Mouse (Mus musculus) naive thymus-derived CD4-positive, alpha-beta T cell, adult 2 months (primary cell): ENCODE results near the gene Rrad.
"Not testable (repeated sequence)": the region's sequence is repeated elsewhere in the genome, so short reads cannot be mapped to it uniquely, and the experiment has no call there.

ENCODE experiments used
- DNase-seq: peaks from one replicate; pipeline ENCODE4 v3.0.0-alpha.2; 2011; ENCODE audit warnings: low read depth

Gene Rrad

DNA sequence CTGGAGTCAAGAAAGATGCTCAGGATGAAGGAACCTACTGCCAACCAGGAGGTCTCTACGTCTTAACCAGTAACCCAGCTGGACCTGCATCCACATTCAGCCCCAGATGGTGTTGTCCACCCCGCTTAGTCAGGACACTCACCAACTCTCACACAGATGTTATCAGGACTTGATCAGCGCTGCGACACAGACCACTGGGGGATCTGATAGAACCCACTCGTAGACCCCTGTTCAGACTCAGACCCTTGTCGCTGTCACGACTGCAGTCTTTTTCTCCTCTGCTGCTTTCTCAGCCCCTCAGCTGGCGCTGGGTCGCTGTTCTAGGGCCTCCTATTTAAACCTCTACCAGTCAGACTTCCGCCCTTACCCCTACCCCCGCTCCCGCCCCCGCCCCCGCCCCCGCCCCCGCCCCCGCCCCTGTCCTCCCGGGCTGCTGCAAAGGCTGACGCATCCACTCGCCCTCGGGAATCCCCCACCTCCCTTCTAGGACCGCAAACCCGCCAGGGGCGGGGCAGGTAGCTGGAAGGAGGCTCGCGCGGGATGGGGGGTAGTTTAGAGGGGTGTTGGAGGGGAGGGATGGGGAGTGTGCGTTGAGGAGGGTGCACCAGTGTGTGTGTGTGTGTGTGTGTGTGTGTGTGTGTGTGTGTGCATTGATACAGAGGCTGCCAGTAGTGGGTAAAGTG is at the start of gene Rrad:
Gene Rrad (minus strand): TSS at position 347 of the 683 bp plus-strand sequence.
- DNase-seq, result peak; percentile 93

GRCm38 (mm10) chr8:104655614-104656013 is 24.5 kb upstream of the Rrad start:
- DNase-seq, result no peak

DNA sequence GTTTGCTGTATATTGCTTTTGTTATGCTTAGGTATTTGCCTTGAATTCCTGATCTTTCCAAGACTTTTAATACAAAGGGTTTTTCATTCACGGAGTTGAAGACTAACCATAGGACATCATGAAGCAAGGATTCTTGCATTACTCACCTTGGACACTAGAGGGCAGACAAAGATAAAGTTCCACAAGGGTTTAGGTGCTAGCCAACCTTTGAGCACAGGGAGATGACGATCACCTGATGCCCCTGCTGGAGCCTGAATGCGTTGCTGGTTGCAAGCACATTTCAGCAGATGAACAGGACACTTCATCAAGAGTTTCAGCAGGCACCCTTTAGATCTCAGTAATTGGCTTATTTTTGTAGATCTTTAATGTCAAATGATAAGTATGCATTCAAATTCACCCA is 23.9 kb upstream of the Rrad start:
- DNase-seq, result peak; percentile 95

DNA sequence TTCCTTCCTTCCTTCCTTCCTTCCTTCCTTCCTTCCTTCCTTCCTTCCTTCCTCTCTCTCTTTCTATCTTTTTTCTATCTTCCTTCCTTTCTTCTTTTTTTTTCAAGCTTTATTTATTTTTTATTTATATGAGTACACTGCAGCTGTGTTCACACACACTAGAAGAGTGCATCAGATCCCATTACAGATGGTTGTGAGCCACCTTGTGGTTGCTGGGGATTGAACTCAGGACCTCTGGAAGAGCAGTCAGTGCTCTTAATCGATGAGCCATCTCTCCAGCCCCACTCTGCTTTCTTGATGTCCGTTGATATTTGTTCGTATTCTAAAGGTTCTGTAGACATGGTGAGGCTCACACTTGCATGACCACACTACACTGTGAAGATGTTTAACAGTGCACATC is 13.1 kb upstream of the Rrad start:
- DNase-seq, result not testable (repeated sequence)

GRCm38 (mm10) chr8:104642324-104642654 is 11.2 kb upstream of the Rrad start:
- DNase-seq, result no peak

DNA sequence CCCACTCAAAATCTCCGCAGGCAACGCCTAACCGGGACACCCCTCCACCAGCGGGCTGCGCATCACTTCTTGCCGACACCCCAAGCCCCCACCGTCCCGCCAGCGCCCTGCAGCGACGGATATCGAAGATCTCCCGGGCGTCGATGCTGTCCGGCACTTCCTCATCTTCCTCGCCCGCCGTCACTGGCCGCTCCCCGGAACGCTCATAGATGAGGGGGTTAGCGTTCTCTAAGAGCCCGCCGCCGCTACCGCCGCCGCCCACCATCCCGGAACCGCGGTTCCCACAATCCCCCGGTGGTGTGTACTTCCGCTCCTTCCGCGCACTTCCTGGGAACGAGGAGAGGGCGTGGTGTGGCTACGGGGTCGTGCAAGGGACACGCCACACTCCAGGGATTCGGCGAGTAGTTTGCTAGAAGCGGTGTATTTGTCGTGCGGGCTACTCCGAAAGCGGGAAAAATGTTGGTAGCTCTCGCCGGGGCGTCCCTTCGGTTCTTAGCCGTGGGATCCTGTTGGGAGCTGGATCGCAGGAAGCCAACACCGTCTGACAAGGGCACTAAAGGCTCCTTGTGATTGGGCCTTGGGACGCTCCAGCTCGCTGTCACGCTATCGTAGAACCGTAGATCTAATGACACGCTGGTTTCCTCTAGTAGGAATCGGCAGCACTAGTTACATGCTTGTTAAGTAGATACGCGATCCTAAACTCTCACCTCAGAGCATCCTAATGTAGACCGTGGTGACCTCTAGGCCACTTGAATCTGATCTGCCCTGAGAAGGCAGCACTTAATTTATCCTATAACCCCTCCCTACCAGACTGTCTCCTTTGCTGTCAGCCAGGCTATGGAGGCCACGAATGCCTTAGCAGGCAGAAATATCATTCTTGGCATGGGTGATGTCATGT is 10.5 kb upstream of the Rrad start, which contains the start of gene Ciao2b:
Gene Ciao2b (minus strand): TSS at position 540 of the 898 bp plus-strand sequence.
- DNase-seq, result peak; percentile 80

DNA sequence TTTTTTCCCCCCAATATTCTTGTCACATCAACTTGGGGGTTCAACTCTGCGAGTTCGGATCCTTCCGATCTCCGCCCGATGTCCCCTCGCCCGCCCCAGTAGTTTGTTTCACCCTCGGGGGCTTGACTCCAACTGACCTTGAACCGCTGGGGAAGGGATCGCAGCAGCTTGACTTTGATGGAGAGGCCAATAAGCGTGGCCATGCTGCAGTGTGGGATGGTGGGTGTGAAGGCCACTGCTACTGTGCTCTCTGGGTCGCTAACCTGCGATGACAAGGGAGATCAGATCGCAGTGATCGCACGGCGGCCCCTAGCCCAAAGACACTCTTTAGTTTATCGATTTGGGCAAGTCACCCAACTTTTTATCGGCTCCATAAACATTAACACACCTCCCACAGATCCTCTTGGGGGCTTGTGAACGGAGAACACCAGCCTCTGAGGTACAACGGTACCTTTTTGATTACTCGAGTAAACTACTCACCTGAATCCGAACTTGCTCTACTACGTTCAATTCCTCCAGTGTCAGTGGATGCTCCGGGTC is 9.8 kb upstream of the Rrad start:
- DNase-seq, result no peak

GRCm38 (mm10) chr8:104640241-104640640 is 9.1 kb upstream of the Rrad start:
- DNase-seq, result no peak

DNA sequence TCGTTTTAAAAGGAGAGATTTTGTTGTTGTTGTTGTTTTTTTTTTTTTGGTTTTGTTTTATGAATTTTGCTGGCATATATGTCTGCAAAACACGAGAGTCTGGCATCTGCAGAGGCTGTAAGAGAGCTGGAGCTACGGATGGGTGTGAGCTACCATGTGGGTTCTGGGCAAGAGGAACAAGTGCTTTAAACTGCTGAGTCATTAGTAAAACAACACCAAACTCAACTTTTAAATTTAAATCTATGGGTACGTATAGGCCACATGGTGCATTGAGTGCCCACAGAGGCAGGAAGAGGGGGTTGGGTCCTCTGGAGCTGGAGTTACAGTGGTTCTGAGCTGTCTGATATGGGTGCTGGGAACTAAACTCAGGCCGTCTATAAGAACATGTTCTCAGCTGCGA is 6.9 kb upstream of the Rrad start:
- no peak for DNase-seq

GRCm38 (mm10) chr8:104635004-104635710 is 4.0 kb upstream of the Rrad start:
- DNase-seq, result no peak

DNA sequence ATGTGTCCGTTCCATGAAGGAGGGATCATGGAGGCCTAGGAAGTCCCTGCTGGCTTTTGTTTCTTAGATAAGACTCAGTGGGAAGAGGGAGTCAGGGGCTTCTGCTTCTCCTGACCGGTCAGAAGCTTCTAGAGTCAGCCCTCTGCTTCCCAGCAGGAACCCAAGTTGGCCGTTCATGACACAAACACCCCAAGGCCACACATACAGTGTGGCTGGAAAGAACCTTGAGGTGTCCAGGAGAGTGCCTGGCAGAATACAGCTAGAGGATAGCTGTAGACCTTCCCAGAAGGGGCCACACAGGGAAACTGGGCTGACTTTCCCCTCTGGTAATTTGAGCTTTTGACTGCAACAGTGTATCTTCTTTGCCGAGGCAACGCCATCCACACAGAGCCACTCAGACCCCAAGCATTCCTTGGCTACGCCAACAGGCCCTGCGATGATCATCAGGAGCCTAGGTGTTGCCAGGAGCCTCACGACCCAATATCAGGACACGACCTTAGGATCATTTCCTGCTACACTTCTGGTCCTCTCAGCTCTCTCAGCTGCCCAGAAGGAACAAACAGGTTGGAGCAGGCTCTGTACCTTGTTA is 2.1 kb upstream of the Rrad start:
- DNase-seq, result no peak

- DNase-seq, result peak; percentile 61
Measured at GRCm38 (mm10) chr8:104632486-104632885, 1.4 kb upstream of the Rrad start.

- no peak for DNase-seq
Measured at GRCm38 (mm10) chr8:104631975-104632374, 848 bp upstream of the Rrad start.

DNA sequence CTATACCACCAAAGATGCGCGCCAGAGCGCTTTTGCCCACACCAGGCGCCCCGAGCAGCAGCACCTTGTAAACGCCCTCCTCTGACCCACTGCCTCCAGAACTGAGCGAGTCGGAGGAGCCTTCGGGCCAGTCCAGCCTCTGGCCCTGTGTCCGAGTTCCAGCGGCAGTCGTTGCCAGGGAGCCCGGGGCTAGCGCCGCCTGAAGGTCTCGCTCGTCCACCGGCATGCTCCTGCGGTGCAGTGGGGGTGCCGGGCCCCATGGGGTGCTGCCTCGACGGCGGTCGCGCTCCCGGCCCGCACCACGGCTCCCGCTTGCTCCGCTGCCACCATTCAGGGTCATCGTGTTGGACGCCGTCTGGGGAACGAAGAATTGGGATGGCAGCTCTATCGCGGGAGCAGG is 553 bp downstream of the Rrad start:
- no peak for DNase-seq

- no peak for DNase-seq
Measured at GRCm38 (mm10) chr8:104630111-104630479, 1.0 kb downstream of the Rrad start.

DNA sequence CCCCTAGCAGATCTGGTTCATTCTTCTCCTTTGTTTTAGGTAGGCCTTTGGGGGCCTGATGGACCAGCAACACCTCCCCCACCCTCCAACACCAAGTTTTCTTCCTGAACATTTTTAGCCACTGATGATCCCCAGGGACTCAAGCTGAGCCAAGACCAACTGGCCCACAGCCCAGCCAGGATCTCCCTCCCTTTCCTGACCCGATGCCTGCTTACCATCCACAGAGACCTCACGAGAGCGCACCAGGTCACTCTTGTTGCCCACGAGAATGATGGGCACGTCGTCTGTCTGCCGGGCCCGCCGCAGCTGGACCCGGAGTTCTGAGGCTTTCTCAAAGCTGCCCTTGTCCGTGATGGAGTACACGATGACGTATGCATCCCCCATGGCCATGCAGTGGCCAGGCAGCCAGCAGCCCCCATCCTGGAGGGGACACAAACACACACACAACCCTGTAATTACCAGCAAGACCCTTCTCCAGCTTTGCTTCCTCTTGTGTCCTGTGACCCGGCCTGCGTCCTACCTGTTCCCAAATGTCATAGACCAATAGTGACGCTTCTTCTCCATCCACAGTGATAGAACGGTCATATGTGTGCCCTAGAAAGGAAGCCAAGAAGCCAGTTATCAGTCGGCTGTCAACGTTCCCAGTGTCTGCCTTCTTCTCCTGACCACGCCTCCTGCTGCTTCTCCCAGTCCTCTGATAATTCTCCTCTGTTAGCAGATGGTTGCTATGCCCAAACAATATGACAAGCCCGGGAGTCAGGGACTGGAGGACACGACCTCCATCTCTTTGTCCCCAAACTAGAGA is 1.6 kb downstream of the Rrad start:
- no peak for DNase-seq

DNA sequence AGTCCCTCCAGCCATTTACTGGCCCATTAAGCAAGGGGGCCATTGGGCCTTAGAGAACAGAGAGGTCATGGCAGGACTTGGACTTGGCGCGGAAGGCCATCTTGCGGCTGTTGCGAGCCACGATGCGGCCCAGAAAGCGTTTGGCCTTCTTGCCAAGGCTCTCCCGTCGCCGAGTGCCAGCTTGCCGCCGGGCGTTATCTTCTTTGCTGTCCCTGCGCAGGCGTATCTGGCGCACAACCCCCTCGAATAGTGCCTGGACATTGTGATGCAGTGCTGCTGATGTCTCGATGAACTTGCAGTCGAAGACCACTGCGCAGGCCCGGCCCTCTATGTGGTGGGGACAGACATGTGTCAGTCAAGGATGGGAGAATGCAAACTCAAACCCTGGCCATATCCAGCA is 2.7 kb downstream of the Rrad start:
- DNase-seq, result no peak

DNA sequence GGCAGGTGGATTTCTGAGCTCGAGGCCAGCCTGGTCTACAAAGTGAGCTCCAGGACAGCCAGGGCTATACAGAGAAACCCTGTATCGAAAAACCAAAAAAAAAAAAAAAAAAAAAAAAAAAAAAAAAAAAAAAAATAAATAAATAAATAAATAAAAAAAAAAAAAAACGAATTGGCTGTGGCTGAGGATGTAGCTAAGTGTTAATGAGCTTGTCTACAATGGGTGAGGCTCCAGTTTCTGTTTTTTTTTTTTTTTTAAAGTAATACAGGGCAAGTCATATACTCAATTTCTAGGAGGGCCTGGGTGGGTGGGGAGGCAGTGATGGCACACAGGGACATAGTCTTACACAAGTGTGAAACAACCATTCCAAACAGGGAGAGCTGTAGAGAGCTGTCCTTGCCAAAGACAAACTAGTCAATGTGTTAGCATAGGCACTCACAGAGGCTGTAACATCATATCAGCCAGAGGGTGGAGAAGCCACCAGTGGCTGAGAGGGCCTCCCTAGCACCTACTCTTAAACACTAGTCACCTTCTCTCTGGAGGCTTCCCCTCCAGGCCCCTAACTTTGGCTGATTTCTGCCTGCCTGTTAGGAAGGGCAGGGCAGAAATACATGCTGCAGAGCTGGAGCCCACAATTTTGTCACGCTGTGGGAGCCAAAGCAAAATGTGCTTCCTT is 3.9 kb downstream of the Rrad start:
- DNase-seq, result peak; percentile 34

DNA sequence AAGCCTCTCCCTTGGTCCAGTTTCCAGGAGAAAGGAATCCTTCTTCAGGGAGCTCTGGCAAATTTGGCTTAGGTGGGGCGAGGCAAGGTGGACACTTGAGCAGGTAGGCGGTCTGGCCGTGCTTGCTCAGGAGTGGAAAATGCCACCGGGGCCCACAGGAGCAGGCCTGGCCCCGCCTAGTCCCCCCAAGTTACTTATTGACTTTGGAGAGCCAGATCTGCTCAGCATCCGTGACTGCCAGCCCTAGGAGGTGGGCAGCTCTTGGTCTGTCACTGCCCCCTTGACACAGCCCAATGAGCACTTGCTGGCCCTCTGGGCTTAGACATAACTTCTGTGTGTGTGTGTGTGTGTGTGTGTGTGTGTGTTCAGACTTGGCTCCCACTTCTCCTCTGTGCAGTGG is 7.0 kb downstream of the Rrad start, which contains the start of gene Cdh16:
Gene Cdh16 (minus strand): TSS at position 236 of the 400 bp plus-strand sequence.
- no peak for DNase-seq

DNA sequence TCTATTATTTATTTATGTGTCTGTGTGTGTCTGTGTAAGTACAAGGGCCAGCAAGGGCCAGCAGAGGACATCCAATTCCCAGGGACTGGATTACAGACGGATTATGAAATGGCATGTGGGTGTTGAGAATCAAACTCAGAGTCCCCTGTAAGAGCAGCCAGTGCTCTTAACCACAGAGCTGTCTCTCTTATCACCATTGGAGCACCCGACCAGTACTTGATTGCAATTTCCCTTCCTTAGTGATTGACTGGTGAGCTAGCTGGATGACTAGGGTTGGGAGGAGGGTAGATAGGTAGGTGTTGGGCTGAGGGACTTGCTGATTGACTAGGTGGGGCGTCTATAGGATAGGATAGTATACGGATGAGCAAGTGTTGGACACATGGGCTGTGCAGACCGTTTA is 10.4 kb downstream of the Rrad start:
- no peak for DNase-seq

DNA sequence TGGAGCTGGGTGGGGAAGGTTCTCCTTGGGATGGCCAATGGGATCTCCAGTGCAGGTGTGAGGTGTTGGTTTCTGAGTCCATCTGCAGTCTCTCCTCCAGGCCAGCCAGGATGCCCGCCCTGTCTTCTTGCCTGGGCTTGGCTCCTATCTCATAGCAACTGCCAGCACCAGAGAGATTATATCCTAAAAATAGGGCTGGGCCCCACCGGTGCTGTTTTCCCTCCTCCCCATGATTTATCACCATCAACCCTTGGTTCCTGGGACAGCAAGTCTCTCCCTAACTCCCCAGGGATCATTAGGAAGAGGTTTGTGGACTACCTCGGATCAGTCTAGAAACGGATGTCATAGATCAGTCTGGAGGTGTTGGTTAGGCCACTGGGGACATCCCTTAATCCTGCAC is 18.0 kb downstream of the Rrad start:
- no peak for DNase-seq
